Mouse (Mus musculus) ES-E14 (cell line): ENCODE measurements around the gene Rabl6. TPM values are rescaled to one million over a fixed set of nuclear protein-coding genes. Genes with fewer than 3 reads are reported as not detected.

Source experiments
- DNase-seq: peaks from one replicate; pipeline ENCODE4 v3.0.0-alpha.2; 2013; ENCODE audit warnings: low read depth, low spot score
- H3K27ac ChIP-seq: 2 replicates; pipeline ENCODE4 v1.5.1; 2012; ENCODE audit warnings: low read depth, mild to moderate bottlenecking, low read length, moderate library complexity, mixed read lengths; ENCODE audit not compliant: poor library complexity, insufficient read depth, severe bottlenecking
- H3K36me3 ChIP-seq: 2 replicates; pipeline ENCODE4 v1.6.1; 2012; ENCODE audit warnings: mild to moderate bottlenecking, low read length, moderate library complexity, mixed read lengths; ENCODE audit not compliant: control insufficient read depth, poor library complexity, insufficient read depth, severe bottlenecking
- H3K4me1 ChIP-seq, 2 experiments: fragments of 150-350 bp in 1 of 2; sonication (generic) in 1 of 2; 2 replicates each; pipeline ENCODE4 v1.6.1; 2012; ENCODE audit warnings: low read length in 2 of 2, mild to moderate bottlenecking in 1 of 2, mixed read lengths in 1 of 2; ENCODE audit not compliant: control insufficient read depth in 2 of 2, insufficient read depth in 2 of 2, poor library complexity in 1 of 2
- H3K4me3 ChIP-seq, 2 experiments: fragments of 150-350 bp in 1 of 2; sonication (generic) in 1 of 2; 2 replicates each; pipeline ENCODE4 v1.5.1; 2012; ENCODE audit warnings: low read length in 2 of 2, low read depth in 1 of 2, mild to moderate bottlenecking in 1 of 2, mixed read lengths in 1 of 2; ENCODE audit not compliant: insufficient read depth in 1 of 2, poor library complexity in 1 of 2, severe bottlenecking in 1 of 2
- H3K9ac ChIP-seq: 2 replicates; pipeline ENCODE4 v1.6.1; 2012; ENCODE audit warnings: low read depth, mild to moderate bottlenecking, low read length, mixed read lengths; ENCODE audit not compliant: poor library complexity, insufficient read depth, severe bottlenecking
- H3K9me3 ChIP-seq: fragments of 150-350 bp; sonication (generic); 2 replicates; pipeline ENCODE4 v1.6.1; 2012; ENCODE audit warnings: low read depth, mild to moderate bottlenecking, low read length; ENCODE audit not compliant: control insufficient read depth, insufficient read depth
- CHD2 ChIP-seq: IDR thresholded peaks from 2 replicates; pipeline ENCODE4 v1.6.1; 2014; ENCODE audit warnings: mild to moderate bottlenecking, low read depth, low read length, inconsistent platforms
- HCFC1 ChIP-seq: IDR thresholded peaks from 2 replicates; pipeline ENCODE4 v1.6.1; 2012; ENCODE audit warnings: low read length, inconsistent platforms, borderline replicate concordance; ENCODE audit not compliant: insufficient read depth
- MAFK ChIP-seq: IDR thresholded peaks from 2 replicates; pipeline ENCODE4 v1.6.1; 2014; ENCODE audit warnings: mild to moderate bottlenecking, low read depth, low read length, inconsistent platforms; ENCODE audit not compliant: insufficient read depth
- ZC3H11A ChIP-seq: IDR thresholded peaks from 2 replicates; pipeline ENCODE4 v1.6.1; 2012; ENCODE audit warnings: low read depth, mild to moderate bottlenecking, inconsistent platforms, low read length, borderline replicate concordance
- ZNF384 ChIP-seq: IDR thresholded peaks from 2 replicates; pipeline ENCODE4 v1.6.1; 2012; ENCODE audit warnings: low read depth, low read length, inconsistent platforms
- in situ Hi-C, 2 experiments: fragments of 600-800 bp; cut with MboI; formaldehyde crosslinking; loops; one replicate each; pipeline ENCODE4 v1.15.1; 2025; ENCODE audit warnings: low sequenced_read_pairs in 2 of 2, inconsistent platforms in 1 of 2; ENCODE audit not compliant: unreplicated experiment in 2 of 2
- total RNA-seq: library from RNA; depleted of rRNA; stranded (reverse); fragments of 300-350 nt; gene quantifications from 2 replicates; pipeline ENCODE4 v1.2.3, GENCODE M21; 2012

Gene Rabl6
- total RNA-seq, 1 experiment: 45.8 TPM

GRCm38 (mm10) chr2:25598749-25599148, 9.6 kb downstream of the Rabl6 start:
- no peak overlapping the region for H3K4me3 ChIP-seq
- no peaks in the 10 kb centered on the region for H3K9me3 ChIP-seq
- TF ChIP-seq ZC3H11A (no peak), MAFK (no peak), ZNF384 (no peak), CHD2 (no peak), HCFC1 (no peak)
- no peaks in the 10 kb centered on the region for H3K4me1 ChIP-seq
- no peak overlapping the region for H3K9ac ChIP-seq
- in situ Hi-C loops: no loop called here
- peaks cover 34% of the 10 kb centered on the region for H3K36me3 ChIP-seq
- no peak for DNase-seq
- H3K27ac ChIP-seq: no peak overlapping the region

GRCm38 (mm10) chr2:25596765-25597510, 11.4 kb downstream of the Rabl6 start:
- in situ Hi-C loops: no loop called here
- DNase-seq: no peak
- no peak overlapping the region for H3K27ac ChIP-seq
- H3K36me3 ChIP-seq: peaks cover 47% of the 10 kb centered on the region
- no peaks in the 10 kb centered on the region for H3K4me1 ChIP-seq
- H3K4me3 ChIP-seq: no peak overlapping the region
- no peak overlapping the region for H3K9ac ChIP-seq
- TF ChIP-seq CHD2 (no peak), ZC3H11A (no peak), MAFK (no peak), HCFC1 (no peak), ZNF384 (no peak)
- no peaks in the 10 kb centered on the region for H3K9me3 ChIP-seq

DNA sequence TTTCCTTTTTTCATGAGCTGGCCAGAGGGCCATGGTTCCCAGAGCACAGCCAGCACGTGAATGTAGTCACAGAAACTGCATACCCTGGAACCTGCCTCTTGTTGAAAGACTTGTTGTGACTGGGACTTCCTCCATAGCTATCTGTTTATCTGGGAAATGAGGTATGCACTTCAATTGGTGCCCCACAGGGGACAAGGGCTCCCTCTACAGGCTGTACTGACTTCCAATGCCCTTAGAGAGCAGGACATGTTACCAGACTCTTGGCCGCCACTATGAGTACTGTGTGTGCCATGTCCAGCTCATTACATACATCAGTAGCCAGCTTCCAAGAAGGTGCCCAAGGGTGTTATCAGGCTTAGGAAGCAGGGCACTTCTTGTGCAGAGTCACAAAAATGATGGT, 16.5 kb downstream of the Rabl6 start:
- peaks cover 36% of the 10 kb centered on the region for H3K36me3 ChIP-seq
- H3K9ac ChIP-seq: no peak overlapping the region
- no peak overlapping the region for H3K27ac ChIP-seq
- TF ChIP-seq ZC3H11A: no peak
- no peak for TF ChIP-seq ZNF384
- no peak for TF ChIP-seq MAFK
- TF ChIP-seq HCFC1: no peak
- no peak for TF ChIP-seq CHD2
- no peak overlapping the region for H3K4me3 ChIP-seq
- H3K9me3 ChIP-seq: no peaks in the 10 kb centered on the region
- in situ Hi-C loops: no loop called here
- no peaks in the 10 kb centered on the region for H3K4me1 ChIP-seq
- DNase-seq: no peak

DNA sequence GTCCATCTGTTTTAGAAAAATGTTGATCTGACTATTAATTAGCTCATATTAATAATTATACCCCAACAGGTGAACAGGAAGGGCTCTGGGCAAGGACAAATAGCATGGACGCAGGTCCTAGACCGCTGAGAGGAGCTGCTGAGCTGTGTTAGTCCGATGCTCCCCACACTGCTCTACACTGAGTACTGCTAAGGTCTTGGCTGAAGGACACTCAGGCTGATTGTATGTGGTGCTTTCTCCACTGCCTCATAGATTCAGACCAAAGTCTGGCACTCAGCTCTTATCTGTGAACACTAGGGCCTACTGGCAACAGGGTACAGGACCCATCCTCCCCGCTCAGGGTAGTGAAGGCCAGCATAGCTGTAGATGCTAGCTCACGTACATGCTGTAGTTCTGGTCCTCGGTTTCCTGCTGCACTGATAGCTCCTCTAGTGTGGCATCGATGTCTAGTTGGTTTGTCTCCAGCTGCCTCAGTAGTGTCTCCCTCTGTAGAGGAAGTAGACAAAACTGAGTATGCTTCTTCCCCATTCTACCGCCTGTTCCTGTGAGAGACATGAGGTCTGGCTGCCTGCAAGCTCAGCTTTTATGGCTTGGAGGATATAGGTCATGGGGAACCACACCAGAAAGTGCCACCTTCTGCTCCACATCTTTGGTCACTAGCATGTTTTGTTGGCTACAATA, 20.0 kb downstream of the Rabl6 start:
- H3K4me1 ChIP-seq: peaks cover 0 to 3% of the 10 kb centered on the region in 2 experiments; a peak in 1 of 4 replicates
- no peak overlapping the region for H3K27ac ChIP-seq
- H3K36me3 ChIP-seq: peaks cover 41% of the 10 kb centered on the region; the same call in 1 of the 2 replicates
- TF ChIP-seq MAFK (no peak), ZNF384 (no peak), ZC3H11A (no peak), CHD2 (no peak), HCFC1 (no peak)
- no peak overlapping the region for H3K9ac ChIP-seq
- DNase-seq: no peak
- in situ Hi-C loops: no loop called here
- no peak overlapping the region for H3K4me3 ChIP-seq
- H3K9me3 ChIP-seq: no peaks in the 10 kb centered on the region
